Mouse (Mus musculus): Measurements from ENCODE around the gene Hoxc4. TPM values are rescaled to one million over a fixed set of nuclear protein-coding genes. Genes with fewer than 3 reads are reported as not detected.

The Hoxc4 gene
- polyA plus RNA-seq, 1 experiment from 2014 or later, result 8.6 TPM

DNA sequence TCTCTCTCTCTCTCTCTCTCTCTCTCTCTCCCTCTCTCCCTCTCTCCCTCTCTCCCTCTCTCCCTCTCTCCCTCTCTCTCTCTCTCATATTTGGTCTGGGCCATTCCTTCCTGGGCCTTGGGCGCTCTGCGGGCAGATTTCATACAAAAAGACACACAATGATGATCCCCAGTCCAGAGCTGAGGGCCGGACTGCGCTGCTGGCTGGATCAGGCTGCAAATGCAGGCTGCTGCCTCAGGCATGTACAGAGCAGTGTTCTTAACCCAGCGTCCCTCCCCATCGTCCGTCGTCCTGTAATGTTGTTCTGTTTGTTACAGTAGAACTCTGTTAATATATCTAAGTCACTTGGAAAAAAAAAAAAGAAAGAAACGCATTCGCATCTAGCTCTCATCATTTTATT lies 34.2 kb upstream of the Hoxc4 start:
- Histone ChIP-seq H3K27me3 (ENCODE audit: control insufficient read depth, insufficient read depth, low read length) (peaks cover 34% of the 10 kb centered on the region; the same call in 1 of the 2 replicates), H3K4me3 (ENCODE audit: low read length) (peak overlapping the region; percentile 77; the same call in 1 of the 2 replicates), H3K36me3 (ENCODE audit: control insufficient read depth, insufficient read depth, low read length) (no peaks in the 10 kb centered on the region; the same call in 1 of the 2 replicates), H3K4me1 (ENCODE audit: control insufficient read depth, insufficient read depth, low read length) (peaks cover 58% of the 10 kb centered on the region), H3K27ac (ENCODE audit: low read depth, low read length) (peak overlapping the region; percentile 67), H3K9me3 (ENCODE audit: control insufficient read depth, low read length) (no peaks in the 10 kb centered on the region), H3K4me2 (replicated peaks; ENCODE audit: low read depth, low read length) (peak overlapping the region; percentile 89; the same call in 1 of the 2 replicates), H3K9ac (ENCODE audit: low read depth, low read length) (peak overlapping the region; percentile 99; the same call in 1 of the 2 replicates)
- WGBS, result 11% methylated on average over 10 of the region's 10 CpGs
- ATAC-seq (ENCODE audit: low FRiP score, low TSS enrichment), result no peak

GRCm38 (mm10) chr15:102984925-102985324 lies 33.8 kb upstream of the Hoxc4 start:
- no peaks in the 10 kb centered on the region; the same call in 1 of the 2 replicates for H3K36me3 ChIP-seq (ENCODE audit: control insufficient read depth, insufficient read depth, low read length)
- H3K9ac ChIP-seq (ENCODE audit: low read depth, low read length), result peak overlapping the region; percentile 99; the same call in 1 of the 2 replicates
- 12% methylated on average over 3 of the region's 3 CpGs for WGBS
- peak; percentile 14; the same call in 1 of the 2 replicates for ATAC-seq (ENCODE audit: low FRiP score, low TSS enrichment)
- peaks cover 58% of the 10 kb centered on the region for H3K4me1 ChIP-seq (ENCODE audit: control insufficient read depth, insufficient read depth, low read length)
- H3K9me3 ChIP-seq (ENCODE audit: control insufficient read depth, low read length), result no peaks in the 10 kb centered on the region
- peak overlapping the region; percentile 77; the same call in 1 of the 2 replicates for H3K4me3 ChIP-seq (ENCODE audit: low read length)
- peak overlapping the region; percentile 67 for H3K27ac ChIP-seq (ENCODE audit: low read depth, low read length)
- peaks cover 34% of the 10 kb centered on the region; the same call in 1 of the 2 replicates for H3K27me3 ChIP-seq (ENCODE audit: control insufficient read depth, insufficient read depth, low read length)
- peak overlapping the region; percentile 89; the same call in 1 of the 2 replicates for H3K4me2 ChIP-seq (replicated peaks; ENCODE audit: low read depth, low read length)

DNA sequence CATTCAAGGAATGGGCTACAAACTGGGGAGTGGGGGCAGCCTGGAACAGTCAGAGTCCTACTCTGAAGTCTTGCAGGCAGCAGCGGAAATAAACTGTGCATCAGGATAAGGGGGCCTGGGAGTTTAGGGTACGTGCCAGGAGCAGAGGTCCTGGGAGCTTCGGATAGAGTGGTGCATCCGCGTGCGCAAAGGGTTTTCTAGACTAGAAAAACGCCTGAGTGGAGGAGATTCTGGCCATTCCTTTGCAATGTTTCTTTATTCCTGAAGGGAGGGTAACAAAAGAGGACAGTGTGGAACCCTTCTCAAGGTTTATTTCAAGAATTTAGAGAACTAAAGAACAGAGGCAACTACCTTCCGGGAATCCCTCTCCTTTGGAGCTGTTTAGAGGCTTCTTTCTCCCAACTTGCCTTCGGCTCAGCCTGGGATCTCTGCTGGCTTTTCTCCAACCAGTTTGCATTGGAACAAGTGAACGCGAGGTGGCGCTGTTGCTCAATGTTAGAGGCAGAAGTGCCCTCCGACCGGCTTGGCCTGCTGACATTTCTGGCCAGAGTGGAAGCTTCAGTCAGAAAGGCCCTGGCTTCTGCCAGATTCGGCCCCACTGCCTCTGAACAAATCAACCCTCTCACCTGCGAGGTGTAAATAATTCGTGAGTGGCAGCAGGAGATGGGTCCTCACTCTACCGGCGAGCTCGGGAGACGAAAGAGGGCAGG lies 31.5 kb upstream of the Hoxc4 start:
- ATAC-seq (ENCODE audit: low FRiP score, low TSS enrichment), result peak; percentile 15
- peak overlapping the region; percentile 19 for H3K4me2 ChIP-seq (replicated peaks; ENCODE audit: low read depth, low read length)
- no peaks in the 10 kb centered on the region for H3K9me3 ChIP-seq (ENCODE audit: control insufficient read depth, low read length)
- no peaks in the 10 kb centered on the region; the same call in 1 of the 2 replicates for H3K36me3 ChIP-seq (ENCODE audit: control insufficient read depth, insufficient read depth, low read length)
- H3K4me3 ChIP-seq (ENCODE audit: low read length), result no peak overlapping the region
- WGBS, result 5% methylated on average over 21 of the region's 21 CpGs
- H3K27ac ChIP-seq (ENCODE audit: low read depth, low read length), result peak overlapping the region; percentile 69
- peaks cover 73% of the 10 kb centered on the region for H3K4me1 ChIP-seq (ENCODE audit: control insufficient read depth, insufficient read depth, low read length)
- peak overlapping the region; percentile 28; the same call in 1 of the 2 replicates for H3K9ac ChIP-seq (ENCODE audit: low read depth, low read length)
- peaks cover 42% of the 10 kb centered on the region for H3K27me3 ChIP-seq (ENCODE audit: control insufficient read depth, insufficient read depth, low read length)

GRCm38 (mm10) chr15:102988078-102988477 lies 30.7 kb upstream of the Hoxc4 start:
- no peaks in the 10 kb centered on the region for H3K9me3 ChIP-seq (ENCODE audit: control insufficient read depth, low read length)
- H3K4me2 ChIP-seq (replicated peaks; ENCODE audit: low read depth, low read length), result no peak overlapping the region
- no peak overlapping the region for H3K9ac ChIP-seq (ENCODE audit: low read depth, low read length)
- H3K4me1 ChIP-seq (ENCODE audit: control insufficient read depth, insufficient read depth, low read length), result peaks cover 72% of the 10 kb centered on the region
- 40% methylated on average over 5 of the region's 5 CpGs for WGBS
- no peak for ATAC-seq (ENCODE audit: low FRiP score, low TSS enrichment)
- no peak overlapping the region for H3K4me3 ChIP-seq (ENCODE audit: low read length)
- no peak overlapping the region for H3K27ac ChIP-seq (ENCODE audit: low read depth, low read length)
- H3K36me3 ChIP-seq (ENCODE audit: control insufficient read depth, insufficient read depth, low read length), result no peaks in the 10 kb centered on the region; the same call in 1 of the 2 replicates
- peaks cover 40% of the 10 kb centered on the region for H3K27me3 ChIP-seq (ENCODE audit: control insufficient read depth, insufficient read depth, low read length)

- ATAC-seq (ENCODE audit: low FRiP score, low TSS enrichment), result 0 out of 2 replicates have a peak, but pooled peaks have one; percentile 18
- H3K4me2 ChIP-seq (replicated peaks; ENCODE audit: low read depth, low read length), result peak within 1 kb of the TSS; percentile 73
- H3K36me3 ChIP-seq (ENCODE audit: control insufficient read depth, insufficient read depth, low read length), result no peaks in the 10 kb centered on the region
- H3K9ac ChIP-seq (ENCODE audit: low read depth, low read length), result peak within 1 kb of the TSS; percentile 88
- H3K9me3 ChIP-seq (ENCODE audit: control insufficient read depth, low read length), result no peaks in the 10 kb centered on the region
- peaks cover 64% of the 10 kb centered on the region for H3K4me1 ChIP-seq (ENCODE audit: control insufficient read depth, insufficient read depth, low read length)
- peak within 1 kb of the TSS; percentile 91 for H3K27ac ChIP-seq (ENCODE audit: low read depth, low read length)
- peaks cover 37% of the 10 kb centered on the region for H3K27me3 ChIP-seq (ENCODE audit: control insufficient read depth, insufficient read depth, low read length)
- under 1% methylated on average over 58 of the region's 69 CpGs for WGBS
- H3K4me3 ChIP-seq (ENCODE audit: low read length), result peak within 1 kb of the TSS; percentile 64
Observed at GRCm38 (mm10) chr15:102990461-102991397, 28.0 kb upstream of the Hoxc4 start, which contains the start of gene Hoxc8. Gene Hoxc8 (plus strand): TSS chr15:102990607.

DNA sequence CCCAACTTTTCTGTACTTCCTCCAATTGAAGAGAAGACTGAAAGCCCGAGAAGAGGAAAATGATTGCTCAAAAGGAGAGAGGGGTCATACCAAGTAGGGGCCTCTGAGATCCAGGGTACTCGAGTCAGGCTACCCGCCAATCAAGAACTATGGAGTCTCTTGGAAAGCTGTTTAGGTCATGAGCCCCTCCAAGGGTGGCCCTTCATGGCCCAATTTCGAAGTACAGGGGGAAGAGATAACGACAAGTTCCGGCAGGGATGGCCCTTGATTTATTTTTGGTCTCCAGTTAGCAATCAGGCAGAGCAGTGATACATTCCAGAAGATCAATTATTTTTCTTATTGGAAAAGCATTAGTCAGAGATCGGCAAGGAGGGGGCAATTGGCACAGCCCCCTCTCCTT lies 27.0 kb upstream of the Hoxc4 start:
- Histone ChIP-seq H3K4me2 (replicated peaks; ENCODE audit: low read depth, low read length) (peak overlapping the region; percentile 73), H3K9me3 (ENCODE audit: control insufficient read depth, low read length) (no peaks in the 10 kb centered on the region), H3K9ac (ENCODE audit: low read depth, low read length) (peak overlapping the region; percentile 88), H3K4me1 (ENCODE audit: control insufficient read depth, insufficient read depth, low read length) (peaks cover 60% of the 10 kb centered on the region), H3K36me3 (ENCODE audit: control insufficient read depth, insufficient read depth, low read length) (no peaks in the 10 kb centered on the region), H3K4me3 (ENCODE audit: low read length) (peak overlapping the region; percentile 64), H3K27ac (ENCODE audit: low read depth, low read length) (peak overlapping the region; percentile 91), H3K27me3 (ENCODE audit: control insufficient read depth, insufficient read depth, low read length) (peaks cover 28% of the 10 kb centered on the region)
- ATAC-seq (ENCODE audit: low FRiP score, low TSS enrichment), result no peak
- 6% methylated on average over 7 of the region's 7 CpGs for WGBS

GRCm38 (mm10) chr15:102992206-102992605 lies 26.5 kb upstream of the Hoxc4 start:
- Histone ChIP-seq H3K4me3 (ENCODE audit: low read length) (peak overlapping the region; percentile 64), H3K27ac (ENCODE audit: low read depth, low read length) (peak overlapping the region; percentile 91), H3K27me3 (ENCODE audit: control insufficient read depth, insufficient read depth, low read length) (peaks cover 24% of the 10 kb centered on the region), H3K4me1 (ENCODE audit: control insufficient read depth, insufficient read depth, low read length) (peaks cover 60% of the 10 kb centered on the region), H3K9ac (ENCODE audit: low read depth, low read length) (peak overlapping the region; percentile 88), H3K9me3 (ENCODE audit: control insufficient read depth, low read length) (no peaks in the 10 kb centered on the region), H3K4me2 (replicated peaks; ENCODE audit: low read depth, low read length) (peak overlapping the region; percentile 73), H3K36me3 (ENCODE audit: control insufficient read depth, insufficient read depth, low read length) (no peaks in the 10 kb centered on the region)
- ATAC-seq (ENCODE audit: low FRiP score, low TSS enrichment), result no peak
- 2% methylated on average over 11 of the region's 11 CpGs for WGBS

- Histone ChIP-seq H3K9ac (ENCODE audit: low read depth, low read length) (peak overlapping the region; percentile 88; the same call in 1 of the 2 replicates), H3K36me3 (ENCODE audit: control insufficient read depth, insufficient read depth, low read length) (no peaks in the 10 kb centered on the region), H3K4me1 (ENCODE audit: control insufficient read depth, insufficient read depth, low read length) (peaks cover 56% of the 10 kb centered on the region), H3K4me3 (ENCODE audit: low read length) (peak overlapping the region; percentile 64; the same call in 1 of the 2 replicates), H3K27ac (ENCODE audit: low read depth, low read length) (peak overlapping the region; percentile 91), H3K27me3 (ENCODE audit: control insufficient read depth, insufficient read depth, low read length) (peaks cover 22% of the 10 kb centered on the region), H3K9me3 (ENCODE audit: control insufficient read depth, low read length) (no peaks in the 10 kb centered on the region), H3K4me2 (replicated peaks; ENCODE audit: low read depth, low read length) (peak overlapping the region; percentile 73)
- WGBS, result 2% methylated on average over 3 of the region's 3 CpGs
- ATAC-seq (ENCODE audit: low FRiP score, low TSS enrichment), result peak; percentile 50
Observed at GRCm38 (mm10) chr15:102992863-102993262, 25.9 kb upstream of the Hoxc4 start.
